Mouse (Mus musculus): ENCODE measurements around the gene B3gnt7.

GRCm38 (mm10) chr1:86320822-86321413, 18.3 kb downstream of the B3gnt7 start:
- no peak for TF ChIP-seq CTCF (IDR thresholded peaks at IDR 0.05; ENCODE audit: extremely low read depth, insufficient read depth, low read length)
- no peak for TF ChIP-seq POLR2A (IDR thresholded peaks at IDR 0.05; ENCODE audit: extremely low read depth, insufficient read depth, low read length)
